Mouse (Mus musculus): ENCODE results near the gene Med10.
A peak's percentile ranks its signal among the peaks of the same experiment; 100 is the strongest.

Med10 gene

DNA sequence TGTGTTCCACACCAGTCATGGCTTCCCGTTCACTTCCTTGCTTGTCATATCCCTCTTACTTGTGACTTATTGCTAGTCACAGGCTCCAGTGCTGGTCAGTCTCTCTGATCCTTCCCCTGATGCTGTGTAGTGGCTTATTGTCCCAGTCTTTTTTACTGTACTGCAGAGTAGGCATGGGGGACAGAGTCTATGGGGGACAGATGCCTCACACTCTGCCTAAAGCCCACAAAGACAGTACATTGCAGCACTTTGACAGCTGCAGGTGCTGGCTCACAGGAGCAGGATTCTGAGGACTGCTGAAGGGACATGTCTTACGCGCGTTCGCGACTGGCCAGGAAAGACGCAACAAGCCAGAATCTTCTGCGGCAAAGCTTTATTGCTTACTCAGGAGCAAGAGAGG is 28.4 kb downstream of the Med10 start:
- no peak for DNase-seq (ENCODE audit: low spot score)

DNA sequence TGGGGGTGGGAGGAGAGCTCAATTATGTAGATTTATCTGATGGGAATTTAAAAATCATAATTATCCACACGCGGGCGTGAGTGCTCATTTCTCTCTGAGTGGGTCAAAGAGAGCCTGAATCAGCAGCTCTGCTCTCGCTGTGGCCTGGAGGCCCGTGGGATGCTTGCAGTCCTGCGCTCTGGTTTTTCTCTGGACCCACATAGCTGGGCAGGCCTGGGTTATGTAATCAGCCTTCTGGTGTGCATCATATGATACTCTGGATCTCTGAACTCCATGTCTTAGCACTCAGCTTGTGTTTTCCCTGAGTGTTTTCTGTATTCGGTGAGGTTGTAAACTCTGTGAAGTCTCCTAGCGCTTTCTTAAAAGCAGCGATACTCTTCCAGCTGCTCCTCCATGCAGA is 30.4 kb downstream of the Med10 start:
- no peak for DNase-seq (ENCODE audit: low spot score)

DNA sequence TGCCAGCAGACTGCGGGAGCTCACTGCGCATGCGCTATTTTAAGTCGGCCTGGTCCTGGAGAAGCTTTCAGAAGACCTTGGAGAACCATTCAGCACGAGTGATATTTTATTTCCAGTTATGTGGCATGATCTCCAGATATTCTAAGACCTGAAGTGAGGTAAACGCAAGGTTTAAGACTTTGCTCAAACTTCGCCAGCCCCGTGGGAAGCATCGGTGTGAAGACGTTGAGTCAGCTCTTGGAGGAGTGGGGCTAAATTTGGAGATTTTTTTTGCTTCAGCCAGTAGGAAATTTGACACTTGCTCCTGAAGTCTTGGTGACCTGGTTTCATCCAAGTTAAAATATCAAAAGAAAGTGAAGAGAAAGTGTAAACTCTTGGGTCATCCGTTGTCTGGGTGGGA is 31.2 kb downstream of the Med10 start:
- no peak for DNase-seq (ENCODE audit: low spot score)

DNA sequence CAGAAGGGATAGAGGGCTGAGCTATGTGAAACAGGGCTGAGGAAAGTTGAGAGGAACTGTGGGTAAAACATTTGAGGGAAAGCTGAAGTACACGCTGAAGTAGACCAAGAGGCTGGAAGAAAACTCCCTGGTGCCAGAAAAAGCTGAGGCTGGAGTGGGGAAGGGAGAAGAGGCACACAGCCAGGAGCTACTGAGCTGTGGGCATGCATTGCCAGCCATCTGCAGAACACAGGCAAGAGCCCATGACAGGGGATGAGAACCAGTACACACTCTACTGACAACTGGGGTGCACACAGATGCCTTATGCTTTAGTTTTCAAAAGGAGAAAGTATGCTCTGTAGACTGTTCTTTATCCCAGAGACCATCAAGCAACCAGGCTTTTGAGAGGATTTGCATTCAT is 43.4 kb downstream of the Med10 start:
- DNase-seq (ENCODE audit: low spot score), result no peak

DNA sequence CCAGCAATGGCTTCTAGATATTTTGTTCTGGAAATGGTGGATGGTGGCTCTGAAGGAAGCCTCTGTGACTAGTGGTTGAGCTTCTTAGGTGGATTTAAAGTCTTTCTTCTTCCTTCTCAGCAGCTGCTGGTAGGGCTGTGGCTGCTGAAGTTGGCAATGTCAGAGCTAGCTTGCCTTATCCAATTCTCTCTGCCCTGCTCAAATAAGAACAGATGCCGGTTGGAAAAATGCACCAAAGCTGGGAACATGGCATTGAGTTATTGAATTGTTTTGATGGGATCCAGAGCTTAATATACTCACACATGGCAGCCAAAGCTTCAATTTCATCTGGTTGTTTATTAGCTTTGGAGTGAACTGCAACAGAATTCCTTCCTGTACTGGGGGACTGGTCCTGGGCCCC is 47.4 kb downstream of the Med10 start:
- no peak for DNase-seq (ENCODE audit: low spot score)

DNA sequence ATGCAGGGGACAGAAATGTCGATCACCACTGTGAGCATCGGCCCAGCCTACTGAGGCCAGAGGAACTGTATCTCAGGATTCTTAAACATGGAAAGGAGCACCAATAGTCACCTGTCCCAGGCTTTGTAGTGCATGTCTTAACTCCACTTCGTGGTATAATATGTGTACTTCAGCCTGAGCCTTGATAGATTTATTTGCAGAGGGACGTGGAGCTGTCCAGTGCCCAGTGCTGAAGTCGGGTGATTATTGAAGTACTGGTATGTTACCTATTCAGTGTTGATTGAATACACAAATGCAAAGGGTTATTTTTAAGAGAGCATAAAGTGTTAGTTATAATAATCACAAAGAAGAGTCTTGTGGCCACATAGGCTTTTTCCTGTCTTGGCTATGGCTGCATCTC is 50.1 kb downstream of the Med10 start:
- peak; percentile 61 for DNase-seq (ENCODE audit: low spot score)

DNA sequence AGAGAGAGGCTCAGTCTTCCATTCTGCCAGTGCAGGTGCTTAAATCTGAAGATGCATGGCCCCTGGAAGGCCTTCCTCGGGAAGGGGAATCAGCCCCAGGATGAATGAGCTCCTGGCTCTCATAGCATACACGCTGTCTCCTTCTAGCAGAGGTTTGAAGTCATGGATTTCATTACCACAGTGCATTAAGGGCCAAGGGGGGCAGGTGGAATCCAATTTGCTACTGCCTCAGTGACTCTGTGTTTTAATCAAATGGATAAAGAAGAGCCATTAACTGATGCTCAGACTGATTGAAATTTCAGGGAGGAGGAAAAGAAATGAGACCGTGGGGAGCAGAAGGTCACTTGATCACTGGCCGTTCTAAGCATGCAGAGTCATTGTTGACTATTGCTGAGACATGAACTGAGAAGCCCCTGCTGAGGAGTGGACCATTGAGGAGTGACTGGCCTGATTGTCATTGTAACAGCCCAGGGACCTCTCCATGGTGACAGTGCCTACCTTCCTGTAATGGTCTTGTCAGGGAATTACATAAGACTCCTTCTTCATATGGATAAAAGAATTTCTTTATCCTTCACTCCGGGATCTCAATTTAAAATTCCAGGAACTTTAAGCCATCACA is 51.3 kb downstream of the Med10 start:
- peak; percentile 2 for DNase-seq (ENCODE audit: low spot score)

DNA sequence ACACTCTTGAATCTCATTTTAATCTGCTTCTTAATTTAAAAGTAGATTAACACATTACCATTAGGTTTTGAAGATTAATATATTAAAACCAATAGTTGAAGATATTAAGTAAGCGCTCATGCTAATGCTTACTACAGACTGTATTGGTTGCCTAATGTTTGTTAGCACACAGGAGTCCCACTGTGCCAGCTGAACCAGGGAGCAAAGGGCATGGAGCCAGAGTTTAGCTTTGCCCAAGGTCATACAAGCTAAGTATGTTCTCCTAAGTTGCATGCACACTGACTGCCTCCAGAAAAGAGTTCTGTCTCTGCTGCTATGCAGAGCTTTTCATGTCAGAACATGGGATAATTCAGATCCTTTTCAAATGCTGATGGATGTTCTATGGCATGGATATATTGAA is 53.7 kb downstream of the Med10 start:
- no peak for DNase-seq (ENCODE audit: low spot score)

DNA sequence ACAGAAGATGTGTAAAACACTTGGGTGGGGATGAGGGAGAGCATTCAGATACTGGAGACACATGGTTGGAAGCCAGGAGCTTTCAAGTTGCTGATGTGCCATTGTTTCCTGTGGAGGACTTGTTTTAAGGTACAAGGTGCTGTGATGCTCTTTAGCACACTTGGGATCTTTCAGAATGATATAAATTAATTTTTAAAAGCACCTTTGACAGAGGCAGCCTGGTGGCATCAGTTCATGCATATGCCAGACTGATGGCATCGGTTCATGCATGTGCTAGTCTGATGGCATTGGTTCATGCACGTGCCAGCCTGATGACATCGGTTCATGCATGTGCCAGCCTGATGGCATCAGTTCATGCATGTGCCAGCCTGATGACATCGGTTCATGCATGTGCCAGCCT is 60.1 kb downstream of the Med10 start:
- no peak for DNase-seq (ENCODE audit: low spot score)

DNA sequence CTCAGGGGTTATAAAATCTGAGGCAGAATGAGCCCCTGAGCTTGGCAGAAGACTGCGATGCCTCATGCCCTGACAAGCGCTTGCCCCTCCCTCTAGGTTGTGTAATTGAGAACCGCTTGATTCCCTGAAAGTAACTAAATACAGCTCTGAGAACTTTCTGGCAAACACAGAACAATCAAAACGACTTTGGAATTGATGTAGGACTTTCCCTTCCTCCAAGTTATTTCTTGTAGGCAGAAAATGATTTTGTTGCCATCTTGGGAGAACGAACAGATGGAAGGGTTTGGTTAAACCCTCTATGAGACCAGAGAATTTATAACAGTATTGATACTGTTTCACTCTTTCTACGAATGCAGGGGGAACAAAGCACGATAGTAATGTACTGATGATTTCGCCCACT is 62.7 kb downstream of the Med10 start:
- no peak for DNase-seq (ENCODE audit: low spot score)

All from embryo, embryonic 10.5 days (tissue).